Mouse (Mus musculus) limb, embryonic 12.5 days (tissue): Measurements from ENCODE around the gene Olfr411. TPM values are rescaled to one million over a fixed set of nuclear protein-coding genes. Genes with fewer than 3 reads are reported as not detected.

Experiments
- ATAC-seq: fragments of 200-750 bp; cut with Nextera tagmentation; 2 replicates; pipeline ENCODE4 v1.8.0; 2017; ENCODE audit warnings: low read depth, moderate TSS enrichment; ENCODE audit not compliant: insufficient number of reproducible peaks, insufficient read depth, low FRiP score, low TSS enrichment
- H3K27ac ChIP-seq: fragments of 300-500 bp; sonication (generic); 2 replicates; pipeline ENCODE4 v1.5.1; 2016; ENCODE audit warnings: mild to moderate bottlenecking, moderate library complexity
- H3K27me3 ChIP-seq: fragments of 300-500 bp; sonication (generic); 2 replicates; pipeline ENCODE4 v1.6.1; 2016; ENCODE audit warnings: mild to moderate bottlenecking, moderate library complexity
- H3K36me3 ChIP-seq: fragments of 300-500 bp; sonication (generic); 2 replicates; pipeline ENCODE4 v1.6.1; 2016; ENCODE audit warnings: mild to moderate bottlenecking, moderate library complexity
- H3K4me1 ChIP-seq: fragments of 300-500 bp; sonication (generic); replicated peaks from 2 replicates; pipeline ENCODE4 v1.6.1; 2016
- H3K4me2 ChIP-seq: fragments of 300-500 bp; sonication (generic); 2 replicates; pipeline ENCODE4 v1.6.1; 2016; ENCODE audit warnings: mild to moderate bottlenecking, moderate library complexity
- H3K4me3 ChIP-seq: fragments of 300-500 bp; sonication (generic); replicated peaks from 2 replicates; pipeline ENCODE4 v1.5.1; 2016; ENCODE audit warnings: mild to moderate bottlenecking
- H3K9ac ChIP-seq: fragments of 300-500 bp; sonication (generic); replicated peaks from 2 replicates; pipeline ENCODE4 v1.6.1; 2016; ENCODE audit warnings: mild to moderate bottlenecking, moderate library complexity
- H3K9me3 ChIP-seq: fragments of 300-500 bp; sonication (generic); 2 replicates; pipeline ENCODE4 v1.6.1; 2016; ENCODE audit warnings: mild to moderate bottlenecking, moderate library complexity
- WGBS: fragments of 180-500 bp; shearing (Covaris S2); methylation state at CpG from one replicate; pipeline ENCODE4 v1.1.7; 2016; 5-methylcytosine and 5-hydroxymethylcytosine counted together
- polyA plus RNA-seq: library from polyadenylated mRNA; unstranded; fragments of >200 nt; fragmentation: Nextera tagmentation; extraction: Ambion mirVana; gene quantifications from 2 replicates; pipeline ENCODE4 v1.2.1, GENCODE M21; 2016

Olfr411 gene
- polyA plus RNA-seq, 1 experiment from 2014 or later = not detected

- no peaks in the 10 kb centered on the region for H3K4me1 ChIP-seq
- H3K9me3 ChIP-seq = peaks cover 8% of the 10 kb centered on the region; the same call in 1 of the 2 replicates
- H3K36me3 ChIP-seq = no peaks in the 10 kb centered on the region
- no peaks in the 10 kb centered on the region for H3K27me3 ChIP-seq
- no peak within 1 kb of the TSS for H3K27ac ChIP-seq
- 65% methylated on average over 1 of the region's 1 CpGs for WGBS
- no peak within 1 kb of the TSS for H3K9ac ChIP-seq
- no peak within 1 kb of the TSS for H3K4me2 ChIP-seq
- ATAC-seq = no peak
- H3K4me3 ChIP-seq = no peak within 1 kb of the TSS
Measured at GRCm38 (mm10) chr11:74361769-74362168, 9.3 kb upstream of the Olfr411 start, which contains the start of gene Olfr412. Gene Olfr412, plus strand, starts transcription at chr11:74362069.

- H3K4me1 ChIP-seq = no peaks in the 10 kb centered on the region
- no peaks in the 10 kb centered on the region for H3K27me3 ChIP-seq
- H3K9ac ChIP-seq = no peak within 1 kb of the TSS
- H3K36me3 ChIP-seq = no peaks in the 10 kb centered on the region
- WGBS = 75% methylated on average over 6 of the region's 6 CpGs
- H3K9me3 ChIP-seq = no peaks in the 10 kb centered on the region; the same call in 1 of the 2 replicates
- no peak for ATAC-seq
- no peak within 1 kb of the TSS for H3K4me2 ChIP-seq
- no peak within 1 kb of the TSS for H3K4me3 ChIP-seq
- no peak within 1 kb of the TSS for H3K27ac ChIP-seq
Measured at GRCm38 (mm10) chr11:74337931-74338330, 14.5 kb downstream of the Olfr411 start, which contains the start of gene Olfr410. Gene Olfr410, minus strand, starts transcription at chr11:74338031.

GRCm38 (mm10) chr11:74328781-74329180 lies 23.7 kb downstream of the Olfr411 start:
- H3K9ac ChIP-seq = no peak overlapping the region
- no peaks in the 10 kb centered on the region for H3K36me3 ChIP-seq
- H3K27ac ChIP-seq = no peak overlapping the region
- no peak overlapping the region for H3K4me2 ChIP-seq
- H3K4me1 ChIP-seq = no peaks in the 10 kb centered on the region
- ATAC-seq = no peak
- H3K9me3 ChIP-seq = no peaks in the 10 kb centered on the region
- H3K4me3 ChIP-seq = no peak overlapping the region
- H3K27me3 ChIP-seq = no peaks in the 10 kb centered on the region

GRCm38 (mm10) chr11:74326044-74326443 lies 26.4 kb downstream of the Olfr411 start:
- Histone ChIP-seq H3K4me3 (no peak overlapping the region), H3K9ac (no peak overlapping the region), H3K9me3 (no peaks in the 10 kb centered on the region), H3K4me1 (no peaks in the 10 kb centered on the region), H3K4me2 (no peak overlapping the region), H3K36me3 (no peaks in the 10 kb centered on the region), H3K27ac (no peak overlapping the region), H3K27me3 (no peaks in the 10 kb centered on the region)
- ATAC-seq = no peak
- WGBS = 74% methylated on average over 2 of the region's 2 CpGs

Other genes starting within 250 kb of the Olfr411 start
- not detected in 2 replicates for gene Olfr401, start 238.9 kb downstream of the Olfr411 start, polyA plus RNA-seq
- gene Olfr402, start 199.1 kb downstream of the Olfr411 start, polyA plus RNA-seq = not detected in 2 replicates
- gene Olfr403, start 166.4 kb downstream of the Olfr411 start, polyA plus RNA-seq = not detected in 2 replicates
- gene Olfr43, start 141.3 kb downstream of the Olfr411 start, polyA plus RNA-seq = not detected in 2 replicates
- not detected in 2 replicates for gene Olfr406, start 92.8 kb downstream of the Olfr411 start, polyA plus RNA-seq
- not detected in 2 replicates for gene Olfr59, start 68.9 kb downstream of the Olfr411 start, polyA plus RNA-seq
- not detected in 2 replicates for gene Olfr410, start 14.6 kb downstream of the Olfr411 start, polyA plus RNA-seq
- gene Olfr412, start 9.4 kb upstream of the Olfr411 start, polyA plus RNA-seq = not detected in 2 replicates